Mouse (Mus musculus): ENCODE measurements around the gene Ggact. TPM values are rescaled to one million over a fixed set of nuclear protein-coding genes. Genes with fewer than 3 reads are reported as not detected.

Gene Ggact
- total RNA-seq, 2 experiments from 2014 or later: 28.8 to 32.1 TPM

- intact Hi-C loops (cut with DNase I): no loop called here
Observed at GRCm38 (mm10) chr14:122793368-122793767, 120.2 kb downstream of the Ggact start.

GRCm38 (mm10) chr14:122790111-122790510 is 123.4 kb downstream of the Ggact start:
- intact Hi-C loops (cut with DNase I): no loop called here
- DNase-seq (ENCODE audit: low spot score in 2 of 2): no peak

More at GRCm38 (mm10) chr14:122793368-122793767, 120.2 kb downstream of the Ggact start:
- no peak for DNase-seq (ENCODE audit: low spot score in 2 of 2)

GRCm38 (mm10) chr14:122788199-122788598 is 125.4 kb downstream of the Ggact start:
- intact Hi-C loops (cut with DNase I): no loop called here
- no peak for DNase-seq (ENCODE audit: low spot score in 2 of 2)

- DNase-seq (ENCODE audit: low spot score in 2 of 2): no peak
- intact Hi-C loops (cut with DNase I): no loop called here
Observed at GRCm38 (mm10) chr14:122784701-122785100, 128.9 kb downstream of the Ggact start.

GRCm38 (mm10) chr14:122766448-122766847 is 147.1 kb downstream of the Ggact start:
- DNase-seq (ENCODE audit: low spot score in 2 of 2): no peak
- intact Hi-C loops (cut with DNase I): no loop called here

Other genes with a start within 250 kb of the Ggact start
- 10 to 100 TPM; 22.2 to 23.6 TPM for gene Tmtc4, start 70.3 kb upstream of the Ggact start, total RNA-seq (2021)

All from left cerebral cortex, postnatal 36 days (tissue).